Mouse (Mus musculus) lung, postnatal 0 days (tissue): ENCODE results near the gene Tle6.

Experiments
- CTCF ChIP-seq: IDR thresholded peaks from 2 replicates; pipeline ENCODE4 v1.5.1; 2016; ENCODE audit warnings: antibody characterized with exemption, mild to moderate bottlenecking
- EP300 ChIP-seq: IDR thresholded peaks from 2 replicates; pipeline ENCODE4 v1.6.1; 2016; ENCODE audit warnings: antibody characterized with exemption, mild to moderate bottlenecking, control low read depth

GRCm38 (mm10) chr10:81575695-81576094, 25.2 kb downstream of the Tle6 start:
- no peak for TF ChIP-seq CTCF
- TF ChIP-seq EP300, result no peak
